Mouse (Mus musculus) activated CD4-positive, CD25-positive, alpha-beta regulatory T cell, adult 4 months (primary cell): Measurements from ENCODE around the gene Vmn1r46. TPM values are rescaled to one million over a fixed set of nuclear protein-coding genes. Genes with fewer than 3 reads are reported as not detected.
"Not testable (repeated sequence)": the region's sequence is repeated elsewhere in the genome, so short reads cannot be mapped to it uniquely, and the experiment has no call there.

Experiments
- ATAC-seq: one replicate; pipeline ENCODE4 v1.8.0; 2017
- polyA plus RNA-seq, 2 experiments: library from polyadenylated mRNA; unstranded; fragments of 100-300 nt; shearing (Covaris generic); gene quantifications; one replicate each; pipeline ENCODE4 v1.2.1; 2017

Vmn1r46 gene
- polyA plus RNA-seq = under 1 TPM in 1 of 2 experiments, not detected in 1; 0.12 TPM

DNA sequence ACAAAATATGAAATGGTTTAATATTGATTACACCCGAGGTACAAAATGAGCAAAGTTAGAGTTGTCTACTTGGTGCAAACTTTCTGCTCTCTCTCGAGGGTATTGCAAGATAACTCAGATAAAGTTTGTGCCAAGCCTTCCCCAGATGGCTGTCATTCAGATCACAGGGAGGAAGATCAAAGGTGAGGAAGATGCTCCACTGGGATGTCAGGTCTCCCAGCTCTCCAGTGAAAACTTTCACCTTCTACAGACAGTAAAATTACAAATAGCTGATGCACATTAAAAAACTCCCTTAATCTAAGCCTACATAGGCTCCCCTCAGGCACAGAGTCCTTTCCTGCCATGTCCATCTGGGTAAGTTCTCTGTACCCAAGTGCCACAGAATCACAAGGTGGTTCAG is at the start of gene Vmn1r46:
TSS of gene Vmn1r46 (plus strand) at position 301 of the 400 bp plus-strand sequence.
- no peak for ATAC-seq

DNA sequence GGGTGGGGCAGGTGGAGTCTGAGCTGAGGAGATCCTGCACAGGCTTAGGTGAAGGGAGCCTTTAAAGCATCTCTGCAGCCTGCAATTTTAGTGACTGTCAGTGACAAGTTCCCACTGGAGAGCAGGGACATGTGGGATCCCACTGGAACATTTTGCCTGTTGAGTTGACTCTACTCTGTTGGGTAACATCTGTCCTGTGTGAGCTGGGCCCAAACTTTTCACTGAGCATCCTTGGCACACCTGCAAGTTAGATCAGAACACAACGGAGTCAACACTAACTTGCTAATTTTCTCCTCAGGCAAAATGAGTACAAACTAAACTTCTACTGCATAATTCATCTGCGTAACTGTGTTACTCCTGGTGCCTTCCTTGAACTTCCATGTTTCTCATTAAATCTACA is 28.6 kb upstream of the Vmn1r46 start, which contains the start of gene Vmn1r45:
TSS of gene Vmn1r45 (minus strand) at position 101 of the 400 bp plus-strand sequence.
- ATAC-seq = not testable (repeated sequence)

DNA sequence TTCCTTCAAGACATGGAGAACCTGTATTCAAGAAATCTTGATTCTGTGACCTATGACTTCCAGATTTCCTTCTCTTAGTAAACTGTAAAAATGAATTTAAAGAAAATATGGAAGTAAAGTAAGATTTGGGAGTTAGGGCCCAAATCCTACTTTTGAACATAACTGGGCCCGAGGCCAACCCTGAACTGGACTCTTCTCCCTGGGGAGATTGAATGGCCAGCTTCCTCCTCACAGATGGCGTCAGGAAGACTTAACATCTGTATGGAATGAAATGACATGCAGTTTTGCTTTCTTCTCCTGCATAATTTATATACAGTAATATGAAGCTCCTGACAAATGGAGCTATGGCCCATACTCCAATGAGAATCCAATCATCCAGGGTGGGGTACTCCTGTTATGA is 28.2 kb upstream of the Vmn1r46 start:
- no peak for ATAC-seq

DNA sequence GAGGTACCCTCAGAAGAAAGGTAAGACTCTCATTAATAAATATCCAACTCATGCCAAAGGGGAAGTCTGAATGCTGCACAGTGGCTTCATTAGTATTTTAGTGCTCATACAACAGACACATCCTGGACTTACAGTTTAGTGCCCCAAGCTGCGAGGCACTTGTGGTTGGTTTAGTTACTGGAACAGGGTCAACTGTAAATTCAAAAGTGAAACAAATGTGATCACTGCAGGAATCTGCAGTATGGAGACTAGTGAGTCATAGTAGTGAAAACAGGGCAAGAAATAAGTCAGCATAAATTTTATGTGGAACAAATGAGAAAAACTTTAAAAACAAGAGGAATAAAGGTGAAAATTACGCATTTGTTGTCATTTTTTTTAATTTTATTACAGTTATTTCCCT is 15.6 kb upstream of the Vmn1r46 start:
- ATAC-seq = no peak

DNA sequence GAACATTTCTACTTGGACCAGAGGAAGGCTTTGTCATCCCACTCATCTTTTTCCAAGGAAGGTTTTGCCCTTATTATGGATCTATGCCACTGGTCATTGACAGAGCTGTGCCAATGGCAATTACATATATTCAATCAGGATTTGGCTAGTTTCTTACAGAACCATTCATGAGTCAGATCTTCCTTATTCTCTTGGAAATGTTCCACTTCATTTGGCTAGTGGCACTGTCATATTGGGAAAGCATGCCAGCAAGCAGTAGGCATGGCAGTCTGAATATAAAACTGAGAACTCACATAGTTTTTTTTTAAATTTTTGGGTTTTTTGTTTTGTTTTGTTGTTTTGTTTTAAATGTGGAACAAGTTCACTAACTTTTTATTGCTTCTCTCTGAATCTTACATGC is 2.8 kb upstream of the Vmn1r46 start:
- ATAC-seq = no peak

DNA sequence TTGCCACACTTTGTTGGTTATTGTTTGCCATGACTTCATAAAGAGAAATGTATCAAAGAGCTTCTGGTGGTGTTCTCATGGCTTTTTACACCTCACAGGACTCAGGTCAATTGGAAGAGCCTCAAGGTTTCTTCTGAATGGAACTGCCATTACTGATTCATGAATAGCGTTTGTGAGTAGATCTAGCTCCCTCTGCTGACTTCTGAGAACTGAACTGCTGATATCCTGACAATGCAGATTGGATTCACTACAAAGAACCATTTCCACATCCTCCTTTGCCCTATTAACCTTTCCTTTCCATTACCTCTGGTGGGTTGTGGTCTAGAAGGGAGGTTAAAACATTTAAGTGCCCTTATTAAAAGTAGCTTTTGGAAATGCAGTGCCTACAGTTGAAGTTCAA is 16.9 kb downstream of the Vmn1r46 start:
- ATAC-seq = no peak

DNA sequence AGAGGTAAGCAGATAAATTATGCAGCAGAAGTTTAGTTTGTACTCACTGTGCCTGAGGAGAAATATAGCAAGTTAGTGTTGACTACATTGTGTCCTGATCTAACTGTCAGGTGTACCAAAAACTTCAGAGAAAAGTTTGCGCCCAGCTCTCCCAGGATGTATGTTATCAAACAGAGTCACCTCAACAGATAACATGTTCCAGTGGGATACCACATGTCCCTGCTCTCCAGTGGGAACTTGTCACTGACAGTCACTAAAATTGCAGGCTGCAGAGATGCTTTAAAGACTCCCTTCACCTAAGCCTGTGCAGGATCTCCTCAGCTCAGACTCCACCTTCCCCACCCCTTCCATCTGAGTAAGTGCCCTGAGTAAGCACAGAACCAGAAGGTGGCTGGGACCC is 46.7 kb downstream of the Vmn1r46 start, which contains the start of gene Vmn1r47:
TSS of gene Vmn1r47 (plus strand) at position 301 of the 400 bp plus-strand sequence.
- ATAC-seq = not testable (repeated sequence)

Other genes with a start within 250 kb of the Vmn1r46 start
- not detected for gene Vmn1r41, start 228.5 kb upstream of the Vmn1r46 start, polyA plus RNA-seq
- not detected for gene Vmn1r42, start 92.9 kb upstream of the Vmn1r46 start, polyA plus RNA-seq
- not detected for gene Vmn1r43, start 92.9 kb upstream of the Vmn1r46 start, polyA plus RNA-seq
- not detected for gene Vmn1r44, start 85.7 kb upstream of the Vmn1r46 start, polyA plus RNA-seq
- gene Vmn1r45, start 28.7 kb upstream of the Vmn1r46 start, polyA plus RNA-seq = not detected
- gene Vmn1r47, start 46.8 kb downstream of the Vmn1r46 start, polyA plus RNA-seq = not detected
- not detected for gene Vmn1r48, start 67.5 kb downstream of the Vmn1r46 start, polyA plus RNA-seq
- gene Vmn1r49, start 109.2 kb downstream of the Vmn1r46 start, polyA plus RNA-seq = not detected
- gene Vmn1r50, start 132.1 kb downstream of the Vmn1r46 start, polyA plus RNA-seq = not detected
- gene Vmn1r51, start 153.3 kb downstream of the Vmn1r46 start, polyA plus RNA-seq = not detected
- not detected for gene Vmn1r52, start 205.5 kb downstream of the Vmn1r46 start, polyA plus RNA-seq
- not detected for gene V1ra8, start 233.5 kb downstream of the Vmn1r46 start, polyA plus RNA-seq